Mouse (Mus musculus) intestine, postnatal 0 days (tissue): ENCODE results near the gene Tom1l1. TPM values are rescaled to one million over a fixed set of nuclear protein-coding genes. Genes with fewer than 3 reads are reported as not detected.

Experiments used
- ATAC-seq: fragments of 200-750 bp; cut with Nextera tagmentation; 2 replicates; pipeline ENCODE4 v1.8.0; 2017; ENCODE audit warnings: mild to moderate bottlenecking, moderate TSS enrichment, moderate library complexity
- H3K27ac ChIP-seq: fragments of 300-500 bp; sonication (generic); 2 replicates; pipeline ENCODE4 v1.5.1; 2014; ENCODE audit warnings: mild to moderate bottlenecking, low read depth, low read length, moderate library complexity
- H3K27me3 ChIP-seq: fragments of 300-500 bp; sonication (generic); replicated peaks from 2 replicates; pipeline ENCODE4 v1.6.1; 2014; ENCODE audit warnings: low read length, mixed read lengths; ENCODE audit not compliant: control insufficient read depth, insufficient read depth
- H3K36me3 ChIP-seq: fragments of 300-500 bp; sonication (generic); 2 replicates; pipeline ENCODE4 v1.6.1; 2014; ENCODE audit warnings: mild to moderate bottlenecking, moderate library complexity; ENCODE audit not compliant: control insufficient read depth, insufficient read depth
- H3K4me1 ChIP-seq: fragments of 300-500 bp; sonication (generic); replicated peaks from 2 replicates; pipeline ENCODE4 v1.6.1; 2014; ENCODE audit warnings: antibody characterized with exemption, low read length, mixed read lengths; ENCODE audit not compliant: control insufficient read depth, insufficient read depth
- H3K4me2 ChIP-seq: fragments of 300-500 bp; sonication (generic); replicated peaks from 2 replicates; pipeline ENCODE4 v1.6.1; 2014; ENCODE audit warnings: low read depth, mild to moderate bottlenecking, moderate library complexity
- H3K4me3 ChIP-seq: fragments of 300-500 bp; sonication (generic); 2 replicates; pipeline ENCODE4 v1.5.1; 2014; ENCODE audit warnings: low read depth, low read length
- H3K9ac ChIP-seq: fragments of 300-500 bp; sonication (generic); 2 replicates; pipeline ENCODE4 v1.6.1; 2014; ENCODE audit warnings: mild to moderate bottlenecking, low read depth, low read length
- H3K9me3 ChIP-seq: fragments of 300-500 bp; sonication (generic); 2 replicates; pipeline ENCODE4 v1.6.1; 2016; ENCODE audit warnings: mixed run types; ENCODE audit not compliant: control insufficient read depth
- CTCF ChIP-seq: sonication (generic); IDR thresholded peaks from 2 replicates; pipeline ENCODE4 v1.5.1; 2016; ENCODE audit warnings: low read depth, mild to moderate bottlenecking, control low read depth, antibody characterized with exemption, moderate library complexity
- WGBS: fragments of 180-500 bp; shearing (Covaris S2); extraction: QIAGEN DNeasy Blood & Tissue Kit; methylation state at CpG from one replicate; pipeline ENCODE4 v1.1.7; 2014; 5-methylcytosine and 5-hydroxymethylcytosine counted together
- polyA plus RNA-seq: library from polyadenylated mRNA; unstranded; fragments of >200 nt; fragmentation: Nextera tagmentation; extraction: Ambion mirVana; gene quantifications from 2 replicates; pipeline ENCODE4 v1.2.1, GENCODE M21; 2015

Tom1l1 gene
- polyA plus RNA-seq, 1 experiment from 2014 or later, result 61.2 TPM

- Histone ChIP-seq H3K27ac (peak overlapping the region; percentile 76), H3K4me2 (peak overlapping the region; percentile 27; the same call in 1 of the 2 replicates), H3K4me3 (no peak overlapping the region), H3K4me1 (peaks cover 19% of the 10 kb centered on the region), H3K27me3 (no peaks in the 10 kb centered on the region), H3K9me3 (no peaks in the 10 kb centered on the region), H3K36me3 (peaks cover 26% of the 10 kb centered on the region), H3K9ac (0 out of 2 replicates have a peak overlapping the region, but pooled peaks have one; percentile 22)
- no peak for TF ChIP-seq CTCF
- ATAC-seq, result no peak
- 17% methylated on average over 6 of the region's 6 CpGs for WGBS
These were observed 23.0 kb downstream of the Tom1l1 start for GRCm38 (mm10) chr11:90665161-90665560.

GRCm38 (mm10) chr11:90664345-90664986, 23.7 kb downstream of the Tom1l1 start:
- Histone ChIP-seq H3K4me1 (peaks cover 19% of the 10 kb centered on the region), H3K4me2 (peak overlapping the region; percentile 27), H3K36me3 (peaks cover 23% of the 10 kb centered on the region), H3K27ac (peak overlapping the region; percentile 76), H3K27me3 (no peaks in the 10 kb centered on the region), H3K9me3 (no peaks in the 10 kb centered on the region), H3K9ac (no peak overlapping the region), H3K4me3 (no peak overlapping the region)
- no peak for TF ChIP-seq CTCF
- no peak for ATAC-seq
- WGBS, result 3% methylated on average over 8 of the region's 8 CpGs

GRCm38 (mm10) chr11:90663618-90664297, 24.4 kb downstream of the Tom1l1 start:
- no peaks in the 10 kb centered on the region for H3K27me3 ChIP-seq
- H3K36me3 ChIP-seq, result peaks cover 25% of the 10 kb centered on the region
- no peak overlapping the region for H3K9ac ChIP-seq
- no peak overlapping the region for H3K4me3 ChIP-seq
- WGBS, result 51% methylated on average over 5 of the region's 5 CpGs
- H3K4me2 ChIP-seq, result peak overlapping the region; percentile 27
- no peak for ATAC-seq
- H3K27ac ChIP-seq, result peak overlapping the region; percentile 76
- TF ChIP-seq CTCF, result no peak
- peaks cover 19% of the 10 kb centered on the region for H3K4me1 ChIP-seq
- no peaks in the 10 kb centered on the region for H3K9me3 ChIP-seq

GRCm38 (mm10) chr11:90663052-90663451, 25.1 kb downstream of the Tom1l1 start:
- Histone ChIP-seq H3K4me1 (peaks cover 19% of the 10 kb centered on the region), H3K9me3 (no peaks in the 10 kb centered on the region), H3K27me3 (no peaks in the 10 kb centered on the region), H3K4me2 (no peak overlapping the region), H3K36me3 (peaks cover 25% of the 10 kb centered on the region), H3K9ac (no peak overlapping the region), H3K4me3 (no peak overlapping the region), H3K27ac (peak overlapping the region; percentile 76)
- WGBS, result 29% methylated on average over 3 of the region's 3 CpGs
- no peak for TF ChIP-seq CTCF
- ATAC-seq, result peak; percentile 79

- TF ChIP-seq CTCF, result no peak
- peaks cover 38% of the 10 kb centered on the region for H3K36me3 ChIP-seq
- WGBS, result 86% methylated on average over 4 of the region's 4 CpGs
- H3K27me3 ChIP-seq, result no peaks in the 10 kb centered on the region
- no peaks in the 10 kb centered on the region for H3K9me3 ChIP-seq
- no peak overlapping the region for H3K9ac ChIP-seq
- H3K4me1 ChIP-seq, result peaks cover 11% of the 10 kb centered on the region; the same call in 1 of the 2 replicates
- no peak for ATAC-seq
- H3K4me2 ChIP-seq, result no peak overlapping the region
- H3K27ac ChIP-seq, result no peak overlapping the region
- H3K4me3 ChIP-seq, result no peak overlapping the region
These were observed 27.5 kb downstream of the Tom1l1 start for GRCm38 (mm10) chr11:90660662-90661061.

GRCm38 (mm10) chr11:90657527-90657926, 30.6 kb downstream of the Tom1l1 start:
- no peaks in the 10 kb centered on the region for H3K27me3 ChIP-seq
- H3K4me3 ChIP-seq, result no peak overlapping the region
- H3K27ac ChIP-seq, result no peak overlapping the region
- H3K9me3 ChIP-seq, result no peaks in the 10 kb centered on the region
- no peaks in the 10 kb centered on the region for H3K4me1 ChIP-seq
- H3K9ac ChIP-seq, result no peak overlapping the region
- ATAC-seq, result no peak
- H3K36me3 ChIP-seq, result peaks cover 45% of the 10 kb centered on the region
- no peak for TF ChIP-seq CTCF
- WGBS, result 81% methylated on average over 12 of the region's 12 CpGs
- no peak overlapping the region for H3K4me2 ChIP-seq
